Mouse (Mus musculus): ENCODE measurements around the gene Park7. TPM values are rescaled to one million over a fixed set of nuclear protein-coding genes. Genes with fewer than 3 reads are reported as not detected.

The Park7 gene
- total RNA-seq, 1 experiment, result 393 TPM

GRCm38 (mm10) chr4:150854839-150855246, 59.4 kb downstream of the Park7 start:
- H3K27ac ChIP-seq (ENCODE audit: insufficient read depth, low read depth, low read length, poor library complexity, severe bottlenecking), result peak overlapping the region; percentile 57; the same call in 1 of the 2 replicates

GRCm38 (mm10) chr4:150853680-150854461, 60.4 kb downstream of the Park7 start, which contains the start of gene Errfi1:
Gene Errfi1 (plus strand): TSS chr4:150853919.
- no peak within 1 kb of the TSS for H3K27ac ChIP-seq (ENCODE audit: insufficient read depth, low read depth, low read length, poor library complexity, severe bottlenecking)
- in situ Hi-C loops (cut with MboI; ENCODE audit: low sequenced_read_pairs in 2 of 2, unreplicated experiment in 2 of 2), result no loop called here
- H3K36me3 ChIP-seq (ENCODE audit: control insufficient read depth, insufficient read depth, low read length, poor library complexity, severe bottlenecking), result peaks cover 2% of the 10 kb centered on the region; the same call in 1 of the 2 replicates
- TF ChIP-seq HCFC1 (IDR thresholded peaks at IDR 0.05; ENCODE audit: borderline replicate concordance, insufficient read depth, low read length) (no peak), ZC3H11A (IDR thresholded peaks at IDR 0.05; ENCODE audit: borderline replicate concordance, low read depth, low read length) (no peak), ZNF384 (IDR thresholded peaks at IDR 0.05; ENCODE audit: low read depth, low read length) (no peak), CHD2 (IDR thresholded peaks at IDR 0.05; ENCODE audit: low read depth, low read length) (no peak), MAFK (IDR thresholded peaks at IDR 0.05; ENCODE audit: insufficient read depth, low read depth, low read length) (no peak)
- DNase-seq (ENCODE audit: low read depth, low spot score), result no peak
- no peaks in the 10 kb centered on the region for H3K9me3 ChIP-seq (ENCODE audit: control insufficient read depth, insufficient read depth, low read depth, low read length)
- peaks cover 5 to 6% of the 10 kb centered on the region in 2 experiments; a peak in 2 of 4 replicates for H3K4me1 ChIP-seq (ENCODE audit: control insufficient read depth in 2 of 2, insufficient read depth in 2 of 2, low read length in 2 of 2, poor library complexity in 1 of 2)
- peak within 1 kb of the TSS; percentile 37 to 96 for H3K4me3 ChIP-seq (ENCODE audit: insufficient read depth in 1 of 2, low read depth in 1 of 2, low read length in 2 of 2, poor library complexity in 1 of 2, severe bottlenecking in 1 of 2)
- H3K9ac ChIP-seq (ENCODE audit: insufficient read depth, low read depth, low read length, poor library complexity, severe bottlenecking), result peak within 1 kb of the TSS; percentile 21; the same call in 1 of the 2 replicates

More at GRCm38 (mm10) chr4:150854839-150855246, 59.4 kb downstream of the Park7 start:
- TF ChIP-seq CHD2 (IDR thresholded peaks at IDR 0.05; ENCODE audit: low read depth, low read length) (no peak), ZC3H11A (IDR thresholded peaks at IDR 0.05; ENCODE audit: borderline replicate concordance, low read depth, low read length) (peak; percentile 74; the same call in 1 of the 2 replicates), HCFC1 (IDR thresholded peaks at IDR 0.05; ENCODE audit: borderline replicate concordance, insufficient read depth, low read length) (no peak; the same call in 1 of the 2 replicates), ZNF384 (IDR thresholded peaks at IDR 0.05; ENCODE audit: low read depth, low read length) (no peak), MAFK (IDR thresholded peaks at IDR 0.05; ENCODE audit: insufficient read depth, low read depth, low read length) (no peak)
- peaks cover 2% of the 10 kb centered on the region; the same call in 1 of the 2 replicates for H3K36me3 ChIP-seq (ENCODE audit: control insufficient read depth, insufficient read depth, low read length, poor library complexity, severe bottlenecking)
- peak overlapping the region; percentile 91 for H3K9ac ChIP-seq (ENCODE audit: insufficient read depth, low read depth, low read length, poor library complexity, severe bottlenecking)
- peak; percentile 83 for DNase-seq (ENCODE audit: low read depth, low spot score)
- peaks cover 5 to 6% of the 10 kb centered on the region in 2 experiments; a peak in 2 of 4 replicates for H3K4me1 ChIP-seq (ENCODE audit: control insufficient read depth in 2 of 2, insufficient read depth in 2 of 2, low read length in 2 of 2, poor library complexity in 1 of 2)
- in situ Hi-C loops (cut with MboI; ENCODE audit: low sequenced_read_pairs in 2 of 2, unreplicated experiment in 2 of 2), result no loop called here
- H3K9me3 ChIP-seq (ENCODE audit: control insufficient read depth, insufficient read depth, low read depth, low read length), result no peaks in the 10 kb centered on the region
- peak overlapping the region; percentile 91 to 96 for H3K4me3 ChIP-seq (ENCODE audit: insufficient read depth in 1 of 2, low read depth in 1 of 2, low read length in 2 of 2, poor library complexity in 1 of 2, severe bottlenecking in 1 of 2)

- TF ChIP-seq ZNF384 (IDR thresholded peaks at IDR 0.05; ENCODE audit: low read depth, low read length), result no peak
- no peak for TF ChIP-seq HCFC1 (IDR thresholded peaks at IDR 0.05; ENCODE audit: borderline replicate concordance, insufficient read depth, low read length)
- TF ChIP-seq MAFK (IDR thresholded peaks at IDR 0.05; ENCODE audit: insufficient read depth, low read depth, low read length), result no peak
- TF ChIP-seq ZC3H11A (IDR thresholded peaks at IDR 0.05; ENCODE audit: borderline replicate concordance, low read depth, low read length), result no peak
- no peak for TF ChIP-seq CHD2 (IDR thresholded peaks at IDR 0.05; ENCODE audit: low read depth, low read length)
- in situ Hi-C loops (cut with MboI; ENCODE audit: low sequenced_read_pairs in 2 of 2, unreplicated experiment in 2 of 2), result no loop called here
These were observed 61.8 kb downstream of the Park7 start for GRCm38 (mm10) chr4:150852479-150852878.

GRCm38 (mm10) chr4:150852045-150852444, 62.2 kb downstream of the Park7 start:
- TF ChIP-seq ZC3H11A (IDR thresholded peaks at IDR 0.05; ENCODE audit: borderline replicate concordance, low read depth, low read length) (no peak), CHD2 (IDR thresholded peaks at IDR 0.05; ENCODE audit: low read depth, low read length) (no peak), ZNF384 (IDR thresholded peaks at IDR 0.05; ENCODE audit: low read depth, low read length) (no peak), HCFC1 (IDR thresholded peaks at IDR 0.05; ENCODE audit: borderline replicate concordance, insufficient read depth, low read length) (no peak), MAFK (IDR thresholded peaks at IDR 0.05; ENCODE audit: insufficient read depth, low read depth, low read length) (no peak)
- peaks cover 2% of the 10 kb centered on the region; the same call in 1 of the 2 replicates for H3K36me3 ChIP-seq (ENCODE audit: control insufficient read depth, insufficient read depth, low read length, poor library complexity, severe bottlenecking)
- peaks cover 5 to 6% of the 10 kb centered on the region in 2 experiments; a peak in 2 of 4 replicates for H3K4me1 ChIP-seq (ENCODE audit: control insufficient read depth in 2 of 2, insufficient read depth in 2 of 2, low read length in 2 of 2, poor library complexity in 1 of 2)
- no peak overlapping the region for H3K27ac ChIP-seq (ENCODE audit: insufficient read depth, low read depth, low read length, poor library complexity, severe bottlenecking)
- no peak for DNase-seq (ENCODE audit: low read depth, low spot score)
- no peak overlapping the region for H3K9ac ChIP-seq (ENCODE audit: insufficient read depth, low read depth, low read length, poor library complexity, severe bottlenecking)
- no peaks in the 10 kb centered on the region for H3K9me3 ChIP-seq (ENCODE audit: control insufficient read depth, insufficient read depth, low read depth, low read length)
- no peak overlapping the region for H3K4me3 ChIP-seq (ENCODE audit: insufficient read depth in 1 of 2, low read depth in 1 of 2, low read length in 2 of 2, poor library complexity in 1 of 2, severe bottlenecking in 1 of 2)
- in situ Hi-C loops (cut with MboI; ENCODE audit: low sequenced_read_pairs in 2 of 2, unreplicated experiment in 2 of 2), result no loop called here

More at GRCm38 (mm10) chr4:150852479-150852878, 61.8 kb downstream of the Park7 start:
- H3K4me1 ChIP-seq (ENCODE audit: control insufficient read depth in 2 of 2, insufficient read depth in 2 of 2, low read length in 2 of 2, poor library complexity in 1 of 2), result peaks cover 5 to 6% of the 10 kb centered on the region in 2 experiments; a peak in 2 of 4 replicates
- peaks cover 2% of the 10 kb centered on the region; the same call in 1 of the 2 replicates for H3K36me3 ChIP-seq (ENCODE audit: control insufficient read depth, insufficient read depth, low read length, poor library complexity, severe bottlenecking)
- no peaks in the 10 kb centered on the region for H3K9me3 ChIP-seq (ENCODE audit: control insufficient read depth, insufficient read depth, low read depth, low read length)
- no peak overlapping the region for H3K9ac ChIP-seq (ENCODE audit: insufficient read depth, low read depth, low read length, poor library complexity, severe bottlenecking)
- H3K27ac ChIP-seq (ENCODE audit: insufficient read depth, low read depth, low read length, poor library complexity, severe bottlenecking), result no peak overlapping the region
- DNase-seq (ENCODE audit: low read depth, low spot score), result no peak
- no peak overlapping the region for H3K4me3 ChIP-seq (ENCODE audit: insufficient read depth in 1 of 2, low read depth in 1 of 2, low read length in 2 of 2, poor library complexity in 1 of 2, severe bottlenecking in 1 of 2)
